Mouse (Mus musculus) inflammation-experienced regulatory T-cells, adult 16 weeks (primary cell): ENCODE measurements around the gene Uqcc1. TPM values are rescaled to one million over a fixed set of nuclear protein-coding genes. Genes with fewer than 3 reads are reported as not detected.

Experiments
- polyA plus RNA-seq: library from polyadenylated mRNA; unstranded; fragments of 100-300 nt; shearing (Covaris generic); gene quantifications from one replicate; pipeline ENCODE4 v1.2.1, GENCODE M21; 2017

Gene Uqcc1
- polyA plus RNA-seq: 54.2 TPM

GRCm38 (mm10) chr2:155929531-155930442 lies at the start of gene Uqcc1:
Gene Uqcc1, minus strand, starts transcription at chr2:155930310.

GRCm38 (mm10) chr2:155956134-155957059 lies 26.3 kb upstream of the Uqcc1 start, which contains the start of gene Cep250:
Gene Cep250, plus strand, starts transcription at chr2:155956458.

GRCm38 (mm10) chr2:155945124-155945523 lies 15.0 kb upstream of the Uqcc1 start, which contains the start of gene Gdf5:
Gene Gdf5, minus strand, starts transcription at chr2:155945367.

GRCm38 (mm10) chr2:155940681-155941080 lies 10.6 kb upstream of the Uqcc1 start, which contains the start of gene Gm15557:
Gene Gm15557, plus strand, starts transcription at chr2:155940728.

GRCm38 (mm10) chr2:155834732-155835131 lies 95.4 kb downstream of the Uqcc1 start, which contains the start of gene Fam83c:
Gene Fam83c, minus strand, starts transcription at chr2:155834854.

GRCm38 (mm10) chr2:155826630-155827424 lies 103.3 kb downstream of the Uqcc1 start, which contains the start of gene Eif6:
Gene Eif6, minus strand, starts transcription at chr2:155826925.

GRCm38 (mm10) chr2:155819392-155819448 lies 110.9 kb downstream of the Uqcc1 start, which contains the start of gene BC029722:
Gene BC029722, minus strand, starts transcription at chr2:155819426.

Other genes with a start within 250 kb of the Uqcc1 start
- gene Trpc4ap, start 237.9 kb downstream of the Uqcc1 start, polyA plus RNA-seq: 134 TPM
- gene Edem2, start 200.8 kb downstream of the Uqcc1 start, polyA plus RNA-seq: 82.2 TPM
- gene Gm17581, start 194.4 kb downstream of the Uqcc1 start, polyA plus RNA-seq: not detected
- gene Procr, start 179.2 kb downstream of the Uqcc1 start, polyA plus RNA-seq: not detected
- 0.10 TPM for gene Mmp24, start 155.0 kb downstream of the Uqcc1 start, polyA plus RNA-seq
- 58.9 TPM for gene BC029722, start 110.9 kb downstream of the Uqcc1 start, polyA plus RNA-seq
- 228 TPM for gene Eif6, start 103.4 kb downstream of the Uqcc1 start, polyA plus RNA-seq
- not detected for gene Fam83c, start 95.5 kb downstream of the Uqcc1 start, polyA plus RNA-seq
- not detected for gene Gm15557, start 10.4 kb upstream of the Uqcc1 start, polyA plus RNA-seq
- gene Gdf5, start 15.1 kb upstream of the Uqcc1 start, polyA plus RNA-seq: not detected
- 62.7 TPM for gene Cep250, start 26.1 kb upstream of the Uqcc1 start, polyA plus RNA-seq
- gene 6430550D23Rik, start 77.7 kb upstream of the Uqcc1 start, polyA plus RNA-seq: 1.7 TPM
- 185 TPM for gene Ergic3, start 77.7 kb upstream of the Uqcc1 start, polyA plus RNA-seq
- gene Fer1l4, start 122.6 kb upstream of the Uqcc1 start, polyA plus RNA-seq: not detected
- gene Spag4, start 134.9 kb upstream of the Uqcc1 start, polyA plus RNA-seq: 0.52 TPM
- gene Cpne1, start 181.7 kb upstream of the Uqcc1 start, polyA plus RNA-seq: 100 TPM
- gene Rbm12, start 181.7 kb upstream of the Uqcc1 start, polyA plus RNA-seq: 54.0 TPM
- gene Gm28036, start 196.8 kb upstream of the Uqcc1 start, polyA plus RNA-seq: 28.7 TPM
- gene Romo1, start 213.7 kb upstream of the Uqcc1 start, polyA plus RNA-seq: 182 TPM
- 60.8 TPM for gene Nfs1, start 213.9 kb upstream of the Uqcc1 start, polyA plus RNA-seq
- 1,090 TPM for gene Rbm39, start 249.9 kb upstream of the Uqcc1 start, polyA plus RNA-seq